ENCODE assay signal across 15 mouse cellular contexts in genomic region chr10:80804916-80805315, GRCm38 (mm10). TPM values are rescaled to one million over a fixed set of nuclear protein-coding genes. Genes with fewer than 3 reads are reported as not detected.
DNase-seq lines count a peak whose midpoint lies in the region; ATAC-seq lines count a peak whose summit lies in the region.
"Had no signal": no experiment of that assay in that cellular context is flagged by ENCODE, and none has a peak within 500 bp of the region (broad histone marks: within the 10 kb centered on the region; RNA-seq: fewer than 3 reads in every experiment).

Gene Amh (plus strand): TSS chr10:80805243.

- no peaks in the 10 kb centered on the region for H3K9me3 ChIP-seq in forebrain, embryonic 12.5 days
- no peaks in the 10 kb centered on the region for H3K9me3 ChIP-seq in forebrain, embryonic 14.5 days (replicated peaks; ENCODE audit: control insufficient read depth, low read length)
- no peaks in the 10 kb centered on the region for H3K9me3 ChIP-seq in kidney, embryonic 15.5 days (replicated peaks)
- H3K9me3 ChIP-seq in embryonic facial prominence, embryonic 10.5 days, result no peaks in the 10 kb centered on the region
- H3K9me3 ChIP-seq in limb, embryonic 13.5 days, result no peaks in the 10 kb centered on the region
- H3K9me3 ChIP-seq: hindbrain, embryonic 15.5 days; megakaryocyte, embryonic 14.5 days had no signal

- H3K36me3 ChIP-seq in forebrain, embryonic 12.5 days (replicated peaks), result peaks cover 61% of the 10 kb centered on the region
- peaks cover 55% of the 10 kb centered on the region for H3K36me3 ChIP-seq in forebrain, embryonic 14.5 days (ENCODE audit: control insufficient read depth, insufficient read depth, low read length)
- H3K36me3 ChIP-seq in kidney, embryonic 15.5 days, result peaks cover 54% of the 10 kb centered on the region
- H3K36me3 ChIP-seq in embryonic facial prominence, embryonic 10.5 days (replicated peaks), result peaks cover 70% of the 10 kb centered on the region
- peaks cover 54% of the 10 kb centered on the region for H3K36me3 ChIP-seq in limb, embryonic 13.5 days

- no peak within 1 kb of the TSS for H3K27ac ChIP-seq in forebrain, embryonic 12.5 days
- no peak within 1 kb of the TSS for H3K27ac ChIP-seq in forebrain, embryonic 14.5 days (ENCODE audit: low read depth, low read length)
- H3K27ac ChIP-seq in kidney, embryonic 15.5 days, result no peak within 1 kb of the TSS
- H3K27ac ChIP-seq in embryonic facial prominence, embryonic 10.5 days (replicated peaks), result no peak within 1 kb of the TSS
- no peak within 1 kb of the TSS for H3K27ac ChIP-seq in limb, embryonic 13.5 days

- H3K4me3 ChIP-seq in forebrain, embryonic 12.5 days (replicated peaks), result no peak within 1 kb of the TSS
- no peak within 1 kb of the TSS for H3K4me3 ChIP-seq in forebrain, embryonic 14.5 days (ENCODE audit: low read depth, low read length)
- H3K4me3 ChIP-seq in kidney, embryonic 15.5 days (replicated peaks), result no peak within 1 kb of the TSS
- peak within 1 kb of the TSS; percentile 68; the same call in 1 of the 2 replicates for H3K4me3 ChIP-seq in embryonic facial prominence, embryonic 10.5 days
- no peak within 1 kb of the TSS; the same call in 1 of the 2 replicates for H3K4me3 ChIP-seq in limb, embryonic 13.5 days

- H3K4me2 ChIP-seq in forebrain, embryonic 12.5 days, result no peak within 1 kb of the TSS
- H3K4me2 ChIP-seq in forebrain, embryonic 14.5 days (ENCODE audit: low read length), result no peak within 1 kb of the TSS
- no peak within 1 kb of the TSS for H3K4me2 ChIP-seq in kidney, embryonic 15.5 days
- H3K4me2 ChIP-seq in limb, embryonic 13.5 days (replicated peaks), result peak within 1 kb of the TSS; percentile 97; the same call in 1 of the 2 replicates

- peak within 1 kb of the TSS; percentile 13; the same call in 1 of the 2 replicates for H3K9ac ChIP-seq in forebrain, embryonic 12.5 days
- no peak within 1 kb of the TSS for H3K9ac ChIP-seq in forebrain, embryonic 14.5 days (ENCODE audit: low read length)
- peak within 1 kb of the TSS; percentile 15; the same call in 1 of the 2 replicates for H3K9ac ChIP-seq in kidney, embryonic 15.5 days
- H3K9ac ChIP-seq in limb, embryonic 13.5 days, result peak within 1 kb of the TSS; percentile 78; the same call in 1 of the 2 replicates

- peaks cover 50% of the 10 kb centered on the region for H3K4me1 ChIP-seq in forebrain, embryonic 12.5 days
- H3K4me1 ChIP-seq in forebrain, embryonic 14.5 days (ENCODE audit: control insufficient read depth, insufficient read depth, low read length), result peaks cover 13% of the 10 kb centered on the region
- peaks cover 55% of the 10 kb centered on the region for H3K4me1 ChIP-seq in kidney, embryonic 15.5 days
- H3K4me1 ChIP-seq in embryonic facial prominence, embryonic 10.5 days, result peaks cover 60% of the 10 kb centered on the region
- peaks cover 37% of the 10 kb centered on the region for H3K4me1 ChIP-seq in limb, embryonic 13.5 days

- no peak for ATAC-seq in forebrain, embryonic 12.5 days (ENCODE audit: low FRiP score)
- ATAC-seq in forebrain, embryonic 14.5 days, result no peak
- ATAC-seq in kidney, embryonic 15.5 days (replicated peaks; ENCODE audit: low FRiP score), result no peak
- no peak for ATAC-seq in limb, embryonic 13.5 days (ENCODE audit: low FRiP score, low read depth)

- H3K27me3 ChIP-seq in forebrain, embryonic 12.5 days, result peaks cover 43% of the 10 kb centered on the region
- H3K27me3 ChIP-seq in forebrain, embryonic 14.5 days (replicated peaks; ENCODE audit: control insufficient read depth, insufficient read depth, low read length), result peaks cover 12% of the 10 kb centered on the region
- H3K27me3 ChIP-seq in kidney, embryonic 15.5 days, result peaks cover 10% of the 10 kb centered on the region
- H3K27me3 ChIP-seq in embryonic facial prominence, embryonic 10.5 days (replicated peaks; ENCODE audit: low read depth, poor library complexity, severe bottlenecking), result peaks cover 49% of the 10 kb centered on the region
- H3K27me3 ChIP-seq in limb, embryonic 13.5 days, result peaks cover 36% of the 10 kb centered on the region

- WGBS in forebrain, embryonic 12.5 days, result 67% methylated on average over 6 of the region's 6 CpGs
- WGBS in forebrain, embryonic 14.5 days, result 60% methylated on average over 6 of the region's 6 CpGs
- WGBS in kidney, embryonic 15.5 days, result 70% methylated on average over 6 of the region's 6 CpGs
- 75% methylated on average over 6 of the region's 6 CpGs for WGBS in embryonic facial prominence, embryonic 10.5 days
- WGBS in limb, embryonic 13.5 days, result 64% methylated on average over 6 of the region's 6 CpGs

- no peak for DNase-seq in forebrain, embryonic 14.5 days (ENCODE audit: low spot score)
- DNase-seq in kidney, adult 11 months, result no peak
- DNase-seq in embryonic facial prominence, embryonic 10.5 days (ENCODE audit: low spot score), result no peak
- no peak for DNase-seq in thymus, postnatal 0 days (ENCODE audit: low spot score)
- no peak for DNase-seq in adrenal gland, postnatal 36 days
- DNase-seq: adrenal gland, adult 8-10 months; cerebellum, adult 18-20 months; kidney, postnatal 14 days; spleen, adult 18-20 months; thymus, postnatal 14 days had no signal

RNA-seq across cellular contexts. Expression of gene Amh, which starts in this region (rescaled TPM):
- polyA plus RNA-seq in forebrain, embryonic 12.5 days (2016; fragmentation: Nextera tagmentation; extraction: Ambion mirVana), result 0.15 TPM in 1 of 2 replicates, not detected in the other
- 0.10 TPM in 1 of 2 replicates, not detected in the other for polyA plus RNA-seq in forebrain, embryonic 14.5 days (2014; fragmentation: Nextera tagmentation; extraction: Ambion mirVana)
- polyA plus RNA-seq in kidney, embryonic 15.5 days (2015; fragmentation: Nextera tagmentation; extraction: Ambion mirVana), result 0.09 TPM in 1 of 2 replicates, not detected in the other
- 0.11 and 0.17 TPM in 2 replicates for polyA plus RNA-seq in embryonic facial prominence, embryonic 10.5 days (2016; fragmentation: Nextera tagmentation; extraction: Ambion mirVana)
- not detected in 2 replicates for polyA plus RNA-seq in limb, embryonic 13.5 days (2015; fragmentation: Nextera tagmentation; extraction: Ambion mirVana)
- polyA plus RNA-seq in thymus, postnatal 0 days (2015; fragmentation: Nextera tagmentation; extraction: Ambion mirVana), result 0.08 TPM in 2 replicates
- total RNA-seq in adrenal gland, postnatal 36 days (2021), result under 1 TPM; 0.40 to 0.83 TPM
